Mouse (Mus musculus) megakaryocyte, adult 5-6 weeks (primary cell): ENCODE measurements around the gene Notch3. TPM values are rescaled to one million over a fixed set of nuclear protein-coding genes. Genes with fewer than 3 reads are reported as not detected.
"Not testable (repeated sequence)": the region's sequence is repeated elsewhere in the genome, so short reads cannot be mapped to it uniquely, and the experiment has no call there.

Experiments
- ATAC-seq: 2 replicates; pipeline ENCODE4 v1.8.0; 2016; ENCODE audit warnings: mild to moderate bottlenecking, inconsistent platforms; ENCODE audit not compliant: poor library complexity, severe bottlenecking
- total RNA-seq, 2 experiments: library from RNA; stranded (forward) in 1 of 2; stranded (reverse) in 1 of 2; fragments of 153-499, 151-499 nt in 1 of 2; fragments of 221-1000, 200-1000 nt in 1 of 2; gene quantifications; 2 replicates each; pipeline versions ENCODE4 v1.2.3 to v1.2.4; 2015 to 2017

The Notch3 gene
- total RNA-seq, 2 experiments from 2014 or later, result 0.04 TPM; not detected in 1

DNA sequence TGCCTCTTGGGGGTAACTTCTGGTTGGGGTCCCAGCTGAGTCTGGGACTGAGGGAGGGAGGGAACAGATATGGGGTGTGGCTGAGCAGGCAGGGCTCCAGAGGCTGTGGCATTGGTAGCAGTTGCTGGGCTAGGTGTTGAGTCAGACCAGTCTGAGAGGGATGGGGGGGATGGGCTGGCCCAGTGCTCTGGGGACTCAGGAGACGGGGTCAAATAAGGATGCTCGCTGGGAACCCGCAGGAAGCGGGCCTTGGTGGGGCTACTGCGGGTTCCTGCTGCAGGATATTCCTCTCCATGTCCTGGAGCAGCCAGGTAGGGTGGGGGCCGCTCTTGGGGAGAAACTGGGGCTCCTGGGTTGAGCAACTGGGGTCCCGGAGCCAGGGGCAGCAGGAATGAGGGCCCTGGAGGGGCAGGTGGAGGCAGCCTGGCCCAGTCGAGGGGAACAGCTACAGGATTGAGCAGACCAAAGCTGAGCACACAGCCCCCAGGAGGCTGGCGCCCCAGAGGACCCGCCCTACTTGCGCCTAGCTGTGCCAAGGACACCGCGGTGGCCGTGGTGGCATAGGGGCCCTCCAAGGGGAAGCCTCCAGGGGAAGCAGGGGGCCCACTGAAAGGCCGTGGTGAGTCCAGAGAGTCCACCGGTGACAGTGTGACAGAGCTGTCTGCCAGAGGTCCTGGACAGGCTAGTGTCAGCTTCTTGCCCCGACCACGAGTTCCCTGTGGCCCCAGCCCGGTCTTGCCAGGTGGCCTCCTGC is 44.6 kb downstream of the Notch3 start:
- no peak for ATAC-seq

GRCm38 (mm10) chr17:32120771-32121532 is 45.7 kb downstream of the Notch3 start:
- no peak for ATAC-seq

GRCm38 (mm10) chr17:32119196-32119595 is 47.5 kb downstream of the Notch3 start:
- ATAC-seq, result no peak

- no peak for ATAC-seq
Observed at GRCm38 (mm10) chr17:32118484-32118883, 48.2 kb downstream of the Notch3 start.

DNA sequence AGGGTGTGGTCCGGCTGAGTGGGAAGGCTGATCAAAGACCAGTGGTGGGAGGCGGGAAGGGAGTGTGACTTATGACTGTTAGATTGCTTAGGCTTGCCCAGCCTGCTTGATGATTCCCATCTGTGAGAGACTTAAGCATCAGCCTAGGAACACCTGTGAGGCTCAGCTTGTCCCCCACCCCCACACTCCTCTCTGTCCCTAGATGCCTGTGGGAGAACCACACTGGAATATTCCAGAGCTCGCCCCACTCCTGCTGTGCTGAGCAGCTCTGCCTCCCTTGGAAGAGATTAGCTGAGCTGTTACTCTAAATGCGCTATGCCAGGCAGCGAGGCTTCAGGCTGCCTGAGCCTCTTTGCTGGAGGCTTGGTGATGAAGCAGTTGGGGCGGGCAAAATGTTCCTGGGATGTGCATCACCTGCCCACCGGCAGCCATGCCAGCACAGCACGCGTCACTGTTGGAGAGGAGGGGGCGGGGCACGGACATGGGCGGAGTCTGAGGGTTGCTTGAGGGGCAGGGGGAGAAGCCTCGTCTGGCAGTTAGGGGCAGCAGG is 48.7 kb downstream of the Notch3 start:
- peak; percentile 59; the same call in 1 of the 2 replicates for ATAC-seq

GRCm38 (mm10) chr17:32117287-32117871 is 49.3 kb downstream of the Notch3 start:
- no peak; the same call in 1 of the 2 replicates for ATAC-seq

- ATAC-seq, result no peak
Observed at GRCm38 (mm10) chr17:32116586-32117286, 49.9 kb downstream of the Notch3 start.

GRCm38 (mm10) chr17:32114486-32114885 is 52.2 kb downstream of the Notch3 start:
- ATAC-seq, result not testable (repeated sequence)

GRCm38 (mm10) chr17:32113523-32114421 is 52.9 kb downstream of the Notch3 start:
- ATAC-seq, result peak; percentile 58

GRCm38 (mm10) chr17:32113255-32113522 is 53.5 kb downstream of the Notch3 start:
- peak; percentile 11; the same call in 1 of the 2 replicates for ATAC-seq

GRCm38 (mm10) chr17:32112434-32113254 is 54.0 kb downstream of the Notch3 start:
- no peak for ATAC-seq

GRCm38 (mm10) chr17:32110980-32111780 is 55.5 kb downstream of the Notch3 start:
- no peak for ATAC-seq

DNA sequence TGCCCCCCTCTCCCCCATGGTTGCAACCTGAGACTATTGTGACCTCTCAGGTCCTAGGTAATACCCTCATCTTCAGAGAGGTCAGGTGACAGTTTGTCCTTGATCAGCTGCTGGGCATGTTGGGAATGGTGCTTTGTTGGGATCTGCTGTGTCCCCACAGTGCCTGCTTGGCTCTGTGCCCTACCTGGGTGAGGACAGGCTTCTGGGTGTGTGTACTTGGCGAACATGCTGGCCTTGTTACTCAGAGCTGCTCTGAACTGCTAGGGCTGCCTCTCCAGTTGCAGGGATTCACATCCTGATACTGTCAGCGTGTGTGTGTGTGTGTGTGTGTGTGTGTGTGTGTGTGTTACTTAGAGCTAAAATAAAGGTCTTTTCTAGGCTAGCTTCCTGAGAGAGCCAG is 56.2 kb downstream of the Notch3 start:
- ATAC-seq, result no peak

GRCm38 (mm10) chr17:32109201-32109940 is 57.3 kb downstream of the Notch3 start:
- no peak for ATAC-seq

- ATAC-seq, result not testable (repeated sequence)
Observed at GRCm38 (mm10) chr17:32108320-32109011, 58.2 kb downstream of the Notch3 start.

- ATAC-seq, result no peak
Observed at GRCm38 (mm10) chr17:32107877-32108276, 58.8 kb downstream of the Notch3 start.

GRCm38 (mm10) chr17:32106358-32106757 is 60.3 kb downstream of the Notch3 start:
- ATAC-seq, result no peak
